10 mouse cellular contexts compared by ENCODE assay signal in genomic region chr12:84178052-84178451, GRCm38 (mm10). TPM values are rescaled to one million over a fixed set of nuclear protein-coding genes. Genes with fewer than 3 reads are reported as not detected.
DNase-seq lines count a peak whose midpoint lies in the region; ATAC-seq and TF ChIP-seq lines count a peak whose summit lies in the region.
"Had no signal": no experiment of that assay in that cellular context is flagged by ENCODE, and none has a peak within 500 bp of the region (broad histone marks: within the 10 kb centered on the region; RNA-seq: fewer than 3 reads in every experiment).

No protein-coding gene starts in this region.

- H3K4me1 ChIP-seq in heart, adult 2 months (ENCODE audit: control insufficient read depth, insufficient read depth, low read length), result peaks cover 56% of the 10 kb centered on the region
- peaks cover 66% of the 10 kb centered on the region for H3K4me1 ChIP-seq in intestine, postnatal 0 days (replicated peaks; ENCODE audit: control insufficient read depth, insufficient read depth, low read length)
- peaks cover 54% of the 10 kb centered on the region for H3K4me1 ChIP-seq in stomach, postnatal 0 days (replicated peaks; ENCODE audit: control insufficient read depth, insufficient read depth)

- H3K79me2 ChIP-seq in heart, adult 2 months (replicated peaks; ENCODE audit: control insufficient read depth, insufficient read depth, low read length), result peaks cover 5% of the 10 kb centered on the region

- no peak for TF ChIP-seq CTCF in heart, adult 2 months (IDR thresholded peaks at IDR 0.05)
- no peak for TF ChIP-seq CTCF in intestine, postnatal 0 days (IDR thresholded peaks at IDR 0.05; ENCODE audit: low read depth)
- no peak for TF ChIP-seq CTCF in stomach, postnatal 0 days (IDR thresholded peaks at IDR 0.05; ENCODE audit: low read depth)

- H3K9me3 ChIP-seq in intestine, postnatal 0 days (ENCODE audit: control insufficient read depth), result no peaks in the 10 kb centered on the region
- H3K9me3 ChIP-seq in stomach, postnatal 0 days (ENCODE audit: control insufficient read depth, low read length), result no peaks in the 10 kb centered on the region
- H3K9me3 ChIP-seq: forebrain, embryonic 13.5 days had no signal

- TF ChIP-seq EP300 in heart, adult 2 months (IDR thresholded peaks at IDR 0.05; ENCODE audit: insufficient read depth, low read depth, low read length), result no peak
- TF ChIP-seq EP300 in stomach, postnatal 0 days (optimal IDR thresholded peaks at IDR 0.05), result no peak

- no peak for DNase-seq in heart, adult 2 months
- DNase-seq in heart, postnatal 25 days (ENCODE audit: low spot score), result no peak
- DNase-seq in right cerebral cortex, postnatal 14 days, result peak; percentile 2
- no peak for DNase-seq in right cerebral cortex, adult 18-20 months
- no peak for DNase-seq in stomach, postnatal 0 days (ENCODE audit: low spot score)
- no peak for DNase-seq in kidney, adult 11 months
- DNase-seq in spleen, adult 18-20 months, result no peak
- DNase-seq: right cerebral cortex, postnatal 25 days had no signal

- no peak for TF ChIP-seq POLR2A in heart, adult 2 months (IDR thresholded peaks at IDR 0.05; ENCODE audit: insufficient read depth, low read depth, low read length)

- peaks cover 2% of the 10 kb centered on the region; the same call in 1 of the 2 replicates for H3K36me3 ChIP-seq in heart, adult 2 months (ENCODE audit: control insufficient read depth, insufficient read depth, low read length)
- H3K36me3 ChIP-seq in intestine, postnatal 0 days (ENCODE audit: control insufficient read depth, insufficient read depth), result peaks cover 11% of the 10 kb centered on the region
- peaks cover 7% of the 10 kb centered on the region for H3K36me3 ChIP-seq in stomach, postnatal 0 days (ENCODE audit: control insufficient read depth, insufficient read depth, low read length)

- 68% methylated on average over 1 of the region's 1 CpGs for WGBS in heart, adult 2 months
- 11% methylated on average over 1 of the region's 1 CpGs for WGBS in intestine, postnatal 0 days
- WGBS in stomach, postnatal 0 days, result 72% methylated on average over 1 of the region's 1 CpGs

- H3K4me3 ChIP-seq in heart, adult 2 months, result no peak overlapping the region
- H3K4me3 ChIP-seq in intestine, postnatal 0 days (ENCODE audit: low read depth, low read length), result no peak overlapping the region
- H3K4me3 ChIP-seq in stomach, postnatal 0 days (ENCODE audit: low read depth, low read length), result no peak overlapping the region
- H3K4me3 ChIP-seq: forebrain, embryonic 13.5 days had no signal

- H3K27ac ChIP-seq in heart, adult 2 months, result peak overlapping the region; percentile 43
- H3K27ac ChIP-seq in intestine, postnatal 0 days (ENCODE audit: low read depth, low read length), result peak overlapping the region; percentile 93
- peak overlapping the region; percentile 92 for H3K27ac ChIP-seq in stomach, postnatal 0 days (replicated peaks)

- H3K27me3 ChIP-seq in heart, adult 2 months (ENCODE audit: control insufficient read depth, insufficient read depth, low read length), result no peaks in the 10 kb centered on the region
- no peaks in the 10 kb centered on the region for H3K27me3 ChIP-seq in intestine, postnatal 0 days (replicated peaks; ENCODE audit: control insufficient read depth, insufficient read depth, low read length)
- H3K27me3 ChIP-seq in stomach, postnatal 0 days (ENCODE audit: control insufficient read depth, insufficient read depth, low read length), result no peaks in the 10 kb centered on the region
- H3K27me3 ChIP-seq: forebrain, embryonic 13.5 days had no signal

- no peak overlapping the region for H3K9ac ChIP-seq in heart, adult 2 months (ENCODE audit: low read depth, low read length)
- H3K9ac ChIP-seq in intestine, postnatal 0 days (ENCODE audit: low read depth, low read length), result no peak overlapping the region
- 0 out of 2 replicates have a peak overlapping the region, but pooled peaks have one; percentile 5 for H3K9ac ChIP-seq in stomach, postnatal 0 days (ENCODE audit: low read length)

- ATAC-seq in intestine, postnatal 0 days, result peak; percentile 1; the same call in 1 of the 2 replicates
- no peak for ATAC-seq in stomach, postnatal 0 days (ENCODE audit: low FRiP score, low TSS enrichment)
- ATAC-seq: forebrain, embryonic 13.5 days had no signal

- intact Hi-C loops in heart, adult 2 months (cut with DNase I), result no loop called here
- intact Hi-C loops in heart, postnatal 25 days (cut with DNase I), result loop anchor here (5.0 kb wide), 1 partner anchor 39 kb away; the partner anchor contains the start of gene Elmsan1

- H3K4me2 ChIP-seq in intestine, postnatal 0 days (replicated peaks; ENCODE audit: low read depth), result no peak overlapping the region; the same call in 1 of the 2 replicates
- no peak overlapping the region for H3K4me2 ChIP-seq in stomach, postnatal 0 days (replicated peaks; ENCODE audit: low read depth)
- H3K4me2 ChIP-seq: forebrain, embryonic 13.5 days had no signal

RNA-seq across cellular contexts. Expression of gene Pnma1, which starts 29.8 kb away (rescaled TPM):
- under 1 TPM; 0.10 to 0.20 TPM for total RNA-seq in heart, adult 2 months (2021)
- 0.04 and 0.06 TPM in 2 replicates for polyA plus RNA-seq in heart, adult 2 months (2012; rRNA removed)
- total RNA-seq in heart, postnatal 25 days (2021), result under 1 TPM; 0.14 to 0.18 TPM
- 0.30 and 0.43 TPM in 2 replicates for polyA plus RNA-seq in intestine, postnatal 0 days (2015; fragmentation: Nextera tagmentation; extraction: Ambion mirVana)
- polyA plus RNA-seq in stomach, postnatal 0 days (2015; fragmentation: Nextera tagmentation; extraction: Ambion mirVana), result 0.48 and 0.49 TPM in 2 replicates

RNA-seq across cellular contexts. Expression of gene Elmsan1, which starts 40.6 kb away (rescaled TPM):
- total RNA-seq in heart, adult 2 months (2021), result 10 to 100 TPM; 12.3 to 14.7 TPM
- 8.1 and 8.4 TPM in 2 replicates for polyA plus RNA-seq in heart, adult 2 months (2012; rRNA removed)
- 10 to 100 TPM; 13.8 to 17.7 TPM for total RNA-seq in heart, postnatal 25 days (2021)
- polyA plus RNA-seq in intestine, postnatal 0 days (2015; fragmentation: Nextera tagmentation; extraction: Ambion mirVana), result 4.4 and 4.9 TPM in 2 replicates
- 4.0 and 4.1 TPM in 2 replicates for polyA plus RNA-seq in stomach, postnatal 0 days (2015; fragmentation: Nextera tagmentation; extraction: Ambion mirVana)

Comparison
In these comparisons a context has a peak if more than half of its experiments do, and no peak if none do; other contexts are left out.
1. H3K27ac ChIP-seq: peak in every context shown above with its lines; median percentile 93 in intestine, postnatal 0 days; 92 in stomach, postnatal 0 days; 43 in heart, adult 2 months.